Mouse (Mus musculus) intestine, postnatal 0 days (tissue): ENCODE data around the gene Zbtb16. TPM values are rescaled to one million over a fixed set of nuclear protein-coding genes. Genes with fewer than 3 reads are reported as not detected.

ENCODE experiments used
- ATAC-seq: fragments of 200-750 bp; cut with Nextera tagmentation; 2 replicates; pipeline ENCODE4 v1.8.0; 2017; ENCODE audit warnings: mild to moderate bottlenecking, moderate TSS enrichment, moderate library complexity
- H3K27ac ChIP-seq: fragments of 300-500 bp; sonication (generic); 2 replicates; pipeline ENCODE4 v1.5.1; 2014; ENCODE audit warnings: mild to moderate bottlenecking, low read depth, low read length, moderate library complexity
- H3K27me3 ChIP-seq: fragments of 300-500 bp; sonication (generic); replicated peaks from 2 replicates; pipeline ENCODE4 v1.6.1; 2014; ENCODE audit warnings: low read length, mixed read lengths; ENCODE audit not compliant: control insufficient read depth, insufficient read depth
- H3K36me3 ChIP-seq: fragments of 300-500 bp; sonication (generic); 2 replicates; pipeline ENCODE4 v1.6.1; 2014; ENCODE audit warnings: mild to moderate bottlenecking, moderate library complexity; ENCODE audit not compliant: control insufficient read depth, insufficient read depth
- H3K4me1 ChIP-seq: fragments of 300-500 bp; sonication (generic); replicated peaks from 2 replicates; pipeline ENCODE4 v1.6.1; 2014; ENCODE audit warnings: antibody characterized with exemption, low read length, mixed read lengths; ENCODE audit not compliant: control insufficient read depth, insufficient read depth
- H3K4me2 ChIP-seq: fragments of 300-500 bp; sonication (generic); replicated peaks from 2 replicates; pipeline ENCODE4 v1.6.1; 2014; ENCODE audit warnings: low read depth, mild to moderate bottlenecking, moderate library complexity
- H3K4me3 ChIP-seq: fragments of 300-500 bp; sonication (generic); 2 replicates; pipeline ENCODE4 v1.5.1; 2014; ENCODE audit warnings: low read depth, low read length
- H3K9ac ChIP-seq: fragments of 300-500 bp; sonication (generic); 2 replicates; pipeline ENCODE4 v1.6.1; 2014; ENCODE audit warnings: mild to moderate bottlenecking, low read depth, low read length
- H3K9me3 ChIP-seq: fragments of 300-500 bp; sonication (generic); 2 replicates; pipeline ENCODE4 v1.6.1; 2016; ENCODE audit warnings: mixed run types; ENCODE audit not compliant: control insufficient read depth
- CTCF ChIP-seq: sonication (generic); IDR thresholded peaks from 2 replicates; pipeline ENCODE4 v1.5.1; 2016; ENCODE audit warnings: low read depth, mild to moderate bottlenecking, control low read depth, antibody characterized with exemption, moderate library complexity
- whole genome bisulfite sequencing: fragments of 180-500 bp; shearing (Covaris S2); extraction: QIAGEN DNeasy Blood & Tissue Kit; methylation state at CpG from one replicate; pipeline ENCODE4 v1.1.7; 2014; 5-methylcytosine and 5-hydroxymethylcytosine counted together
- polyA plus RNA-seq: library from polyadenylated mRNA; unstranded; fragments of >200 nt; fragmentation: Nextera tagmentation; extraction: Ambion mirVana; gene quantifications from 2 replicates; pipeline ENCODE4 v1.2.1, GENCODE M21; 2015

Zbtb16 gene
- polyA plus RNA-seq, 1 experiment from 2014 or later, result 0.91 TPM

- no peaks in the 10 kb centered on the region for H3K9me3 ChIP-seq
- H3K4me1 ChIP-seq, result no peaks in the 10 kb centered on the region
- WGBS, result 89% methylated on average over 6 of the region's 6 CpGs
- no peaks in the 10 kb centered on the region for H3K27me3 ChIP-seq
- H3K4me3 ChIP-seq, result no peak overlapping the region
- no peak overlapping the region for H3K9ac ChIP-seq
- no peaks in the 10 kb centered on the region for H3K36me3 ChIP-seq
- no peak for TF ChIP-seq CTCF
- no peak overlapping the region for H3K27ac ChIP-seq
- H3K4me2 ChIP-seq, result no peak overlapping the region
- no peak for ATAC-seq
Observed at GRCm38 (mm10) chr9:48812352-48812751, 23.7 kb downstream of the Zbtb16 start.

DNA sequence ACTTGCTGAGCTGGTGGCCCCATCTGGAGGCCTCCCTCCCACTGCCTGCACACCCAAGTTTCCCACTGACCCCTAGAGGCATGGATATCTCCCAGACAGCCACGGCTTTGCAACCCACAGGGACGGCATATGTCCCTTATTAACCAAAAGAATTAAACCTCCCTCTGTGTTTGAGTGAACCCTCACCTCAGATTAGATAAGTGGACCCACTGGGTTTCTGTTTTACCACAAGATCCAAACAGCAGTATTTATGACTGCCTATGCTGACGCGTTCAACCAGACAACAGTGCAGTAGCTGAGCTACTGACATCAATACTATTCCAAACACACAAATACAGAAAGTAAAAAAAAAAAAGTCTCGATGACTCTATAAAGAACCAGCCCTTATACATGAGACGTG lies 29.4 kb downstream of the Zbtb16 start:
- Histone ChIP-seq H3K27me3 (no peaks in the 10 kb centered on the region), H3K9ac (no peak overlapping the region), H3K36me3 (no peaks in the 10 kb centered on the region), H3K9me3 (no peaks in the 10 kb centered on the region), H3K4me1 (no peaks in the 10 kb centered on the region), H3K4me2 (no peak overlapping the region), H3K27ac (no peak overlapping the region), H3K4me3 (no peak overlapping the region)
- 37% methylated on average over 6 of the region's 6 CpGs for WGBS
- no peak for ATAC-seq
- TF ChIP-seq CTCF, result 0 out of 2 replicates have a peak, but pooled peaks have one; percentile 23

DNA sequence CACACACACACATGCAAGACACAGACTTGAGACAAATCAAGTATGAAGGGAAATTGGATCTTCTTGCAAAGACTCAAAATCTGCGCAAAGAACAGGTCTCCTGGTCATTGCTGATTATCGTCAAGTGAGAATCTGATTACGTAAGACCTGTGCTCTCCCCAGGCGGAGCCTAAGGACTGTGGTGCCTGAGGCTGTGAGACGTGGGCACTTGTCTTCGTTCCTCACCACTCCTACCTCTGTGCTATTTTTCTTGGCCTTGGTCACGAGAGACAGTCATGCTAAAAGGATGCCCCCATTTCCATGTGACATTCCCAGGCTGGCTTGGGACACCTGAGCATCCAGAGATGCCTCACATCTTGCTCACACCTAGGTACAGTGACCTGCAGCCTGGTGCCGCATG lies 30.2 kb downstream of the Zbtb16 start:
- WGBS, result 65% methylated on average over 8 of the region's 8 CpGs
- no peak overlapping the region for H3K27ac ChIP-seq
- H3K4me2 ChIP-seq, result no peak overlapping the region
- no peaks in the 10 kb centered on the region for H3K4me1 ChIP-seq
- no peak overlapping the region for H3K4me3 ChIP-seq
- no peak for ATAC-seq
- no peaks in the 10 kb centered on the region for H3K27me3 ChIP-seq
- no peaks in the 10 kb centered on the region for H3K9me3 ChIP-seq
- H3K9ac ChIP-seq, result no peak overlapping the region
- no peak for TF ChIP-seq CTCF
- no peaks in the 10 kb centered on the region for H3K36me3 ChIP-seq

DNA sequence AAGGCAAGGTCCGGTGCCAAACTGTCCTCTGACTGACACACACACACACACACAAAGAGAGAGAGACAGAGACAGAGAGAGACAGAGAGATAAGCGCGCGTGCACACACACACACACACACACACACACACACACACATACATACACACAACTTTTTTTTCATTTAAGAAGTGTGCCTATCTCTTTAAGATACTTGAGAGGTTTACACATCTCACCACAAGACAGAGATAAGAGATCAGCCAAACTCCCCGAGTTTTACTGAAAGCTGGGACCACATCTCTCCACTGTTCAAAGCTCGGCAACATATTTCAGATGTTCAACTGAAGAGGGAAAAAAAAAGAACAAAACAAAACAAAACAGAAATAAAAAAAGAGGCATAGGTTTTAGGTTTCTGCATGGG lies 31.5 kb downstream of the Zbtb16 start:
- Histone ChIP-seq H3K9ac (no peak overlapping the region), H3K27me3 (no peaks in the 10 kb centered on the region), H3K27ac (no peak overlapping the region), H3K9me3 (no peaks in the 10 kb centered on the region), H3K36me3 (no peaks in the 10 kb centered on the region), H3K4me2 (no peak overlapping the region), H3K4me1 (no peaks in the 10 kb centered on the region), H3K4me3 (no peak overlapping the region)
- TF ChIP-seq CTCF, result no peak
- WGBS, result 65% methylated on average over 6 of the region's 6 CpGs
- ATAC-seq, result no peak

GRCm38 (mm10) chr9:48803460-48804240 lies 32.4 kb downstream of the Zbtb16 start:
- Histone ChIP-seq H3K9me3 (no peaks in the 10 kb centered on the region), H3K27ac (no peak overlapping the region), H3K9ac (no peak overlapping the region), H3K27me3 (no peaks in the 10 kb centered on the region), H3K4me1 (no peaks in the 10 kb centered on the region), H3K4me3 (no peak overlapping the region), H3K36me3 (no peaks in the 10 kb centered on the region), H3K4me2 (no peak overlapping the region)
- WGBS, result 92% methylated on average over 27 of the region's 27 CpGs
- no peak for ATAC-seq
- TF ChIP-seq CTCF, result no peak

DNA sequence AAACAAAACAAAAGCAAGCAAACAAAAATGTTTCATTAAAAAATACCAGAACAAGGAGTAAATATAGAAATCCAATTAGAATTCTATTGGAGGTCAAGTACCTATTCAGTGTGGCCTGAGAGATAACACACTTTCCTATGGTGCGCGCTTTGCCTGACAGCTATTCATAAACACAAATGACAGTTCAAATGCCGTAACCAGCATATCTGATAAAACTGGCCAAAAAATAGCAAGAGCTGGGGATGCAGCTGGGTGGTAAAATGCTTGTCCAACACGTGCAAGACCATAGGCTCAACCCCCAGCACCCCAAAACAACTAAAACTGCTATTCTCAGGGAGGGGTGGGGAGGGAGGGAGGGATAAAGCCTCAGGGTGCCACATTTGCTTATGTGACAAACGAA lies 33.6 kb downstream of the Zbtb16 start:
- Histone ChIP-seq H3K4me1 (no peaks in the 10 kb centered on the region), H3K9me3 (no peaks in the 10 kb centered on the region), H3K36me3 (no peaks in the 10 kb centered on the region), H3K27me3 (no peaks in the 10 kb centered on the region), H3K4me2 (no peak overlapping the region), H3K4me3 (no peak overlapping the region), H3K9ac (no peak overlapping the region), H3K27ac (no peak overlapping the region)
- no peak for TF ChIP-seq CTCF
- no peak for ATAC-seq
- WGBS, result 73% methylated on average over 5 of the region's 5 CpGs

DNA sequence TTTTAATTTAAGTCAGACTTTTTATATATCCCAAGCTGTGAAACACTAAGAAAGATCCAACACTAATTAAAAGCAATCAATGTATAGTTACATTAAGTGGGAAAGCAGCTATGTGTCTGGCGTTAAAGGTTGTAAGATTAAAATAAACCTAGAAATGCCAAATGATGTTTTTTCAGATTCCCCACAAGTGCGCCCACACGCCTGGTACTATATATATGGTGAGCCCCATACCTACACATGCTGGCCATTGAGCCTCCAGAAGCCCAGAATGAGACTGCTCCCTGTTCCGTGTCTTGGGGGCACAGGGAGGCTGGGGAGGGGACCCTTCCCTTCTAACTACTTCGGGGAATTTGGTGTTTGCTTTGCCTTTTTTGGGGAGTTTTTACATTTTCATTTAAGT lies 34.7 kb downstream of the Zbtb16 start:
- 90% methylated on average over 5 of the region's 5 CpGs for WGBS

More for the DNA sequence above, 34.7 kb downstream of the Zbtb16 start:
- no peak overlapping the region for H3K9ac ChIP-seq
- no peaks in the 10 kb centered on the region for H3K9me3 ChIP-seq
- no peak overlapping the region for H3K4me2 ChIP-seq
- H3K27me3 ChIP-seq, result no peaks in the 10 kb centered on the region
- no peaks in the 10 kb centered on the region for H3K4me1 ChIP-seq
- TF ChIP-seq CTCF, result no peak
- ATAC-seq, result no peak
- H3K27ac ChIP-seq, result no peak overlapping the region
- no peaks in the 10 kb centered on the region for H3K36me3 ChIP-seq
- no peak overlapping the region for H3K4me3 ChIP-seq
